Mouse (Mus musculus) heart, postnatal 0 days (tissue): ENCODE data around the gene Klhl11. TPM values are rescaled to one million over a fixed set of nuclear protein-coding genes. Genes with fewer than 3 reads are reported as not detected.

Experiments used
- ATAC-seq: fragments of 200-750 bp; cut with Nextera tagmentation; 2 replicates; pipeline ENCODE4 v1.8.0; 2017; ENCODE audit warnings: low read depth, moderate number of reproducible peaks, moderate library complexity; ENCODE audit not compliant: insufficient read depth
- DNase-seq: peaks from one replicate; pipeline ENCODE4 v3.0.0-alpha.2; 2016; ENCODE audit warnings: low spot score
- H3K27ac ChIP-seq: fragments of 300-500 bp; sonication (generic); 2 replicates; pipeline ENCODE4 v1.5.1; 2014; ENCODE audit warnings: low read depth, mild to moderate bottlenecking
- H3K27me3 ChIP-seq: fragments of 300-500 bp; sonication (generic); 2 replicates; pipeline ENCODE4 v1.6.1; 2014; ENCODE audit warnings: low read length, mixed read lengths; ENCODE audit not compliant: control insufficient read depth, insufficient read depth
- H3K36me3 ChIP-seq: fragments of 300-500 bp; sonication (generic); replicated peaks from 2 replicates; pipeline ENCODE4 v1.6.1; 2014; ENCODE audit warnings: low read length, mixed read lengths; ENCODE audit not compliant: control insufficient read depth, insufficient read depth
- H3K4me1 ChIP-seq: fragments of 300-500 bp; sonication (generic); 2 replicates; pipeline ENCODE4 v1.6.1; 2014; ENCODE audit warnings: antibody characterized with exemption; ENCODE audit not compliant: control insufficient read depth, insufficient read depth
- H3K4me2 ChIP-seq: fragments of 300-500 bp; sonication (generic); 2 replicates; pipeline ENCODE4 v1.6.1; 2014; ENCODE audit warnings: low read depth, mild to moderate bottlenecking, low read length, moderate library complexity
- H3K4me3 ChIP-seq: fragments of 300-500 bp; sonication (generic); 2 replicates; pipeline ENCODE4 v1.5.1; 2014; ENCODE audit warnings: low read depth, low read length
- H3K9ac ChIP-seq: fragments of 300-500 bp; sonication (generic); replicated peaks from 2 replicates; pipeline ENCODE4 v1.6.1; 2014; ENCODE audit warnings: low read depth, low read length, mixed read lengths
- H3K9me3 ChIP-seq: fragments of 300-500 bp; sonication (generic); replicated peaks from 2 replicates; pipeline ENCODE4 v1.6.1; 2016; ENCODE audit warnings: low read length; ENCODE audit not compliant: control insufficient read depth
- CTCF ChIP-seq: IDR thresholded peaks from 2 replicates; pipeline ENCODE4 v1.5.1; 2016; ENCODE audit warnings: antibody characterized with exemption, control low read depth, low read depth
- EP300 ChIP-seq: IDR thresholded peaks from 2 replicates; pipeline ENCODE4 v1.6.1; 2016; ENCODE audit warnings: antibody characterized with exemption, low read depth
- WGBS: fragments of 180-500 bp; shearing (Covaris S2); extraction: QIAGEN DNeasy Blood & Tissue Kit; methylation state at CpG from one replicate; pipeline ENCODE4 v1.1.7; 2014; 5-methylcytosine and 5-hydroxymethylcytosine counted together
- polyA plus RNA-seq: library from polyadenylated mRNA; unstranded; fragments of >200 nt; fragmentation: Nextera tagmentation; extraction: Ambion mirVana; gene quantifications from 2 replicates; pipeline ENCODE4 v1.2.1, GENCODE M21; 2015
- total RNA-seq: library from RNA; depleted of rRNA; stranded (reverse); fragments of >200 nt; gene quantifications from 2 replicates; pipeline ENCODE4 v1.2.3, GENCODE M21; 2014; ENCODE audit warnings: low replicate concordance

Klhl11 gene
- total and polyA plus RNA-seq, 2 experiments from 2014 or later = 5.3 to 10.3 TPM

DNA sequence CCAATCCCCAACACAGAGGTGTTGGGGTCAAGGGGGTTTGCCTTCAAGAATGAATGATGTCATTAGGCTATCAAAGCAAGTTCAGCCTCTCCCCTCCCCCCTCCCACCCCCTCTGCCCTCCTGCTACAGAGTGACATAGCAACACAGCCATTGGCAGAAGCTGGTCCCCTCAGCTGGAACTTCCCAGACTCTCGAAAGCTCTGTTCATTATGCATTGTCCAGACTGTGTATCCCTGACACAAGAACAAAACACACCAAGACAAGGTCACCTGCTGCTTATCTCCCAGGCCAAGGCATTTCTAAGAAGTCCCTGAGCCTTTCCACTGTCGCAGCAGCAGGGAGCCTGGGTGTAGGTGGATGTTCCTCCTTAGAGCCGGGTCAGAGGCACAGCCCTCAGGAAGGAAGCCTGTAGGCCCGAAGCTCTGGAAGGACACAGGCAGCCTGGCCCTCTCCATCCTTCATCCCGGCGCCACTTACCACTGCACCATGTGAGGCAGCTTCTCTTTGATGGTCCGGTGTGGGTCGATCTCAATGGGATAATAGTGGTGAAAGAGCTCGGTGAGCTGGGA is 36.8 kb downstream of the Klhl11 start:
- Histone ChIP-seq H3K36me3 (peaks cover 44% of the 10 kb centered on the region), H3K4me2 (no peak overlapping the region), H3K27me3 (no peaks in the 10 kb centered on the region), H3K27ac (no peak overlapping the region), H3K9me3 (no peaks in the 10 kb centered on the region), H3K9ac (no peak overlapping the region), H3K4me1 (peaks cover 14% of the 10 kb centered on the region), H3K4me3 (no peak overlapping the region)
- DNase-seq = no peak
- WGBS = 84% methylated on average over 9 of the region's 9 CpGs
- TF ChIP-seq EP300 (no peak), CTCF (no peak)
- ATAC-seq = no peak

DNA sequence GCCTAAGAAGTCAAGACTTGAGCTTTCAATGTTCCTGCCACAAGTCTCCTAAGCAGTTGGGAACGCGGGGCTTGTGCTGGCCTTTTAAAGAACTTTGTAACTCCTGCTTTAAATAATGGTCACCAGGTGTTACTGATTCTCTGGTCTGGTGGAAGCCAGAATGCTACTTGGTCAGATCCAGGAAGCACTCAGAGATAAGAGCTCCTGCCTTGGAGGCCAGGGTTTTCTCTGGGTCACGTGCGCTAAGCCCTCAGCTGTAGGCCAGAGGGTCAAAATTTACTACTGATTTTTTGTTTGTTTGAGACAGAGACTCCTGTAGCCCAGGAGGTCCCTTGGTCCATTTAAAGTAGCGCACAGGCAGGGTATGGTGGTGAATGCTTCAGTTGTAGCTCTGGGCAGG is 40.5 kb downstream of the Klhl11 start:
- Histone ChIP-seq H3K4me3 (no peak overlapping the region), H3K4me2 (no peak overlapping the region), H3K4me1 (peaks cover 23% of the 10 kb centered on the region), H3K27me3 (no peaks in the 10 kb centered on the region), H3K36me3 (peaks cover 31% of the 10 kb centered on the region), H3K9me3 (no peaks in the 10 kb centered on the region), H3K9ac (no peak overlapping the region), H3K27ac (no peak overlapping the region)
- no peak for ATAC-seq
- TF ChIP-seq EP300 = no peak
- TF ChIP-seq CTCF = no peak
- 75% methylated on average over 5 of the region's 5 CpGs for WGBS
- DNase-seq = no peak

DNA sequence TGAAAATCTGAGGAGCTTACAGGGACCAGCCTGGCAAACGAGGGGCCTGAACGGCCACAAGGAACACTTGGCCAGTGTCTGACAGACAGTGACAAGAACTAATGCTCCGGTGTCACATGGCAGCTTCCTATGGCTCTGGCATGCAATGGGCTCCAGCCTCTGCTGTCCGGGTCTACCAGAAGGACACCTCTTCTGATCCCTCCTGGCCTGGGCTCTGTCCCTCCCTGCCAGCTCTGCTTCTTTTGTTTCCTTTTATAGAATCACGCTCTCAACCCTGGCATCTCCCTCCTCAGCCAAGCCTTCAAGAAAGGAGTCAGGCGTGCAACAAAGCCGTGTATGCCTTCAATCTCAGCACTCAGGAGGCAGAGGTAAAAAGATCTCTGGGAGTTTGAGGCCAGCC is 42.5 kb downstream of the Klhl11 start:
- TF ChIP-seq EP300 (no peak), CTCF (no peak)
- Histone ChIP-seq H3K27me3 (no peaks in the 10 kb centered on the region), H3K36me3 (peaks cover 16% of the 10 kb centered on the region; the same call in 1 of the 2 replicates), H3K4me3 (no peak overlapping the region), H3K9me3 (no peaks in the 10 kb centered on the region), H3K27ac (peak overlapping the region; percentile 82), H3K9ac (no peak overlapping the region), H3K4me2 (no peak overlapping the region), H3K4me1 (peaks cover 32% of the 10 kb centered on the region)
- WGBS = 42% methylated on average over 7 of the region's 7 CpGs
- ATAC-seq (peak; percentile 57), DNase-seq (peak; percentile 49)

DNA sequence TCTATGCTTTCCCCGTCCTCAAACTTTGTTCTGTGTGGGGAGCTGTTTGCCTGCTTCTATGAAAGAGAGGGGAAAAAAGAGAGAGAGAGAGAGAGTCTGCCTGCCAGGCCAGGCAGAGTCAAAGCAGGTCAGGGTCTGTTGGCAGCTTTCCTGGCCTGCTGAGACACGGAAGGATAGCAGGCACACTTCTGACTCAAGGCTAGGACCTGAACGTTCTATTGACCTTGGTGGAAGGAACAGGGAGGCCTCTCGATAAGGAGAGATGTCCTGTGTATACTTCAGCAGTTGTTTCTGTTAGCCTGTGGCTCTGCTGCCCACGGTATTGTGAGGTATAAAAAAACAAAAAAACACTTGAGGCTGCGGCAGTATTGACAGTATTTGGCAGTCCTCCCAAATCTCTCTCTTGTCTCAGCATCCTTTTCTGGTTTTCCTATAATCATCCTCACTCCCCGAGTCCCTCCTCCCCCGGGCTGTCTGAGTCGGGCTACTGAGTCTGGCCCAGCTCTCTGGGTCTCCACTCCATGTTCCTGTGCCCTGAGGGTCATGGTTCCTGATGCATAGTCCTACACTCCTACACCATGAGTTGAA is 43.8 kb downstream of the Klhl11 start:
- Histone ChIP-seq H3K4me2 (no peak overlapping the region), H3K4me3 (no peak overlapping the region), H3K9ac (0 out of 2 replicates have a peak overlapping the region, but pooled peaks have one; percentile 11), H3K4me1 (peaks cover 32% of the 10 kb centered on the region), H3K27me3 (no peaks in the 10 kb centered on the region), H3K9me3 (no peaks in the 10 kb centered on the region), H3K27ac (peak overlapping the region; percentile 82), H3K36me3 (peaks cover 19% of the 10 kb centered on the region)
- WGBS = 11% methylated on average over 9 of the region's 9 CpGs
- peak; percentile 45; the same call in 1 of the 2 replicates for TF ChIP-seq EP300
- TF ChIP-seq CTCF = no peak
- ATAC-seq (peak; percentile 72), DNase-seq (peak; percentile 63)

DNA sequence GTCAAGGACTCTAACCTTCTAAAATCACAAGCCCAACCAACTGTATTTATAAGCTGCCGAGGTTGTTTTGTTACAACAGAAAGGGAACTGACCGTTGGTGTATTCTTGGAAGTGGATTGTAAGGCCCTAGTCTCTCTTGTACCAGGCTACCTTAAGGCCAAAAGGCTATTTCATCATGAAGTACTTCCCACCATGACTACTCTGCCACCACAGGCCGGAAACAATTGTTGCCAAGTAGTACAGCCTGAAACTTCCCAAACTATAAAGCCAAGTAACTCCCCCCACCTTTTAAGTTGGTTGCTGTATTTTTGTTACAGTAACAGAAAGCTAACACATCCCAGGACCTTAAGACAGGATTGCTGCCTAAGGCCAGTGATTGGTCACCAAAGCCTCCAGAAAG is 45.7 kb downstream of the Klhl11 start:
- H3K4me3 ChIP-seq = no peak overlapping the region
- no peak for DNase-seq
- peaks cover 32% of the 10 kb centered on the region for H3K4me1 ChIP-seq
- no peak overlapping the region for H3K4me2 ChIP-seq
- no peak for ATAC-seq
- no peak overlapping the region for H3K9ac ChIP-seq
- H3K36me3 ChIP-seq = peaks cover 15% of the 10 kb centered on the region
- no peak overlapping the region for H3K27ac ChIP-seq
- no peaks in the 10 kb centered on the region for H3K9me3 ChIP-seq
- 74% methylated on average over 3 of the region's 3 CpGs for WGBS
- H3K27me3 ChIP-seq = no peaks in the 10 kb centered on the region
- TF ChIP-seq CTCF (no peak), EP300 (no peak)

DNA sequence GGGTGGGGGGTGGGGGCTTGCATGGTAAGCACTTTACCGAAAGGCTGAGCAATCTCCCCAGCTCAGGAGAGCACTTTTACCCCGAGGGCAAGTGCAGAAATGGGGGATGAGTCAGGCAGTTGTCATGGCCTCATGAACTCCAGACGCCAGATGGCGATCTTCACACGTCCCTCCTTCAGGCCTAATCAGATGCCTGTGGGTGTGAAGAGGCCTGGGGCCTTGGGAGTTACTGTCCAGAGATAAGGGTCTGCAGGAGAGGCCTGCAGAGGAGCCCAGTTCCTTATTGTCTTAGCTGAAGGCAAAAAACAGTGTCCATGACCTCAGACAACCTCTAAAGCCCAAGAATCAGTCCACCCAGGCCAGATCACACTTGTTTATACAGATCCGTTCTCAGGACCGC is 46.7 kb downstream of the Klhl11 start:
- Histone ChIP-seq H3K27me3 (no peaks in the 10 kb centered on the region), H3K4me3 (no peak overlapping the region), H3K36me3 (peaks cover 23% of the 10 kb centered on the region), H3K4me2 (no peak overlapping the region), H3K27ac (no peak overlapping the region; the same call in 1 of the 2 replicates), H3K9ac (no peak overlapping the region), H3K9me3 (no peaks in the 10 kb centered on the region), H3K4me1 (peaks cover 31% of the 10 kb centered on the region)
- ATAC-seq = peak; percentile 36; the same call in 1 of the 2 replicates
- peak; percentile 45 for DNase-seq
- WGBS = 11% methylated on average over 7 of the region's 7 CpGs
- TF ChIP-seq EP300 (no peak), CTCF (peak; percentile 66)
